Mouse (Mus musculus): Measurements from ENCODE around the gene Npy2r.

Gene Npy2r

DNA sequence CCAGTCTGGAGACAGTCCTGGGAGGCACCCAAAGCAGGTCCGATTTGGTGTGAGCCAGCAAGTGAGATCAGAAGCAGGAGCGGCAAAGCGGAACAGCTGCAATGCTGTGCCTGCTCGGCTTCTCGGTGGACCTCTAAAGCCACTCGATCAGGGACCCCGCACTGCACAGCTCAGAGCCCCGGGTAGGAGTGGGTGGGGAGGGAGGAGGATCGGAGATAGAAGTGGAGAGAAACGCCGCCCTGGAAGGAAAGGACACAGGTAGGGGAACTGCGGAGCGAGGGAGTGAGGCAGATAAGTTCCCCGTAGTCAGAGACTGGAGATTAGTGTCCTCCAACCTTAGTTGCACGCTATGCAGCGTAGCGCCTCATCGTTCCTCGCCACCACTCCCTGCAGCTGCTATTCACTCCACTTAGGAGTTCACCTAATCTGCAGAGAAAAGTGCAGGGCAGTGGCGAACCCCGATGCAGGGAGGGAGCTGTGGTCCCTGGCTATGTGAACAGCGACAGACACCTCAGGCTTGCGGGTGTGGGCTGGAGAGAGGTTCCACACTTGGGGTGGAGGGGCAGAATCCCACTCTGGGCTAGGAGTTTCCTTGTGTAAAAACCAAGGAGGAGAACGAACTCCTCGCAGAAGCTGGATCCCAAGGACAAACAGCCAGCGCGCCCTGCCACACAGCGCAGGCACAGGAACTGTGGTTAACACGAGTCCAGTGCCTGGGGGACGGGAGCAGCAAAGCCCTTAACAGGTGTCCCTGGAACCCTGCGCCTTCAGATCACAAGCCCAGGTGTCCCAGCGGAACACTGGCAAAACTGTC is at the start of gene Npy2r:
TSS of gene Npy2r (minus strand) at position 177 of the 814 bp plus-strand sequence.
- DNase-seq (ENCODE audit: low spot score), result peak; percentile 67

DNA sequence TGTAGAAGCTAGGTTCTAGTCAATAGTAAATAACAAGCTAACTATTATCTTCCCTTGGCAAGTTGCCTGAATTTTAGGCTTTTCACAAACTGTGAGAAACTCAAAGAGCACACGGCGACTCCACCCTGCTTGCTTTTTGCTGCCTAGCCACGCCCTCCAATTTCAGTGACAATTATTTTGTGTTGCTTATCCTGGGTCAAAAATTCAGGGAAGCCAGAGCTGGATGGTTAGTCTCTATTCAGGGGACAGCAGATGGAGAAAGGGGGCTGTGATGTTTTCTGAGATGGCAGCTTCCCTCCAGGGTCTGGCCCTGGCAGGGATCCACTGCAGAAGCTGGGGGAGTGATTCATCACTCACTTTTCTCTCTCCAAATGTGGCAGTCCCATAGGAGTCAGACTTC is 9.9 kb upstream of the Npy2r start:
- DNase-seq (ENCODE audit: low spot score), result no peak

GRCm38 (mm10) chr3:82556311-82556828 is 8.5 kb upstream of the Npy2r start:
- DNase-seq (ENCODE audit: low spot score), result no peak

DNA sequence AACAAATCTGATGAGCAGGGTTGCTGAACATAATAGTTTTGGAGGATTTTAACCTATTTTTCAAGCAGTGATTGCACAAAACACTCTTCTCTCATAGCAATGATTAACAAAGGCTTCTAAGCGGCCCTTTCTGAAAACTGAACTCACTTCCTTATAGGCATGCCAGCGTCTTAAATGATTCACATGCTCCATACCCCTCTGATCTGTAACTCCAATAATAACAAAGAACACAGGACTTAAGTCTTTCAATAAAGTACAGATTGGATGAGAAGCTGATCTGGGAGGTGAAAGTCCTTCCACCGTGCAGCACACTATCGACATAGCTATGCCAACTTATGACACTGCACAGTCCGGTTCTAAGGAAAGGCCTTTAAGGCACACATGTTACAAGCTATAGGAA is 2.0 kb upstream of the Npy2r start:
- no peak for DNase-seq (ENCODE audit: low spot score)

GRCm38 (mm10) chr3:82548753-82549152 is 869 bp upstream of the Npy2r start:
- DNase-seq (ENCODE audit: low spot score), result peak; percentile 45

DNA sequence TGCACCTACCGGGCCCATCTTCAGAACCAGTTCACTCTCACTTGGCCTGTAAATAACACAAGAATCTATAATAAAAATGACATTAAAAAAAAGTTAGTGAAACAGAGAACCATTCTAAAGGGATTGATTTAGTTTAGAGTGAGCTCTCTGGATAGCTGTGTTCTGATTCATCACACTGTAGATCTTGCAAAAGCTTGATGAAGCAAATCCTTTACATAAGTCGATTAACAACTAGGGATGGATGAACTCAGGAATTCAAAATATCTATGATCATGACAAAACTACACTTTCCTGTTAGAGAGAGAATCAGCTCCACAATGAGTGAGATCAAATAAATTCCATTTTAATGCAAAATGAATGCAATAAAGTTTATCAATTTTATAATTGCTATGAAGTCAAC is 6.4 kb downstream of the Npy2r start:
- DNase-seq (ENCODE audit: low spot score), result no peak

GRCm38 (mm10) chr3:82539951-82540350 is 7.9 kb downstream of the Npy2r start:
- DNase-seq (ENCODE audit: low spot score), result no peak

GRCm38 (mm10) chr3:82524792-82525191 is 23.1 kb downstream of the Npy2r start:
- no peak for DNase-seq (ENCODE audit: low spot score)

- no peak for DNase-seq (ENCODE audit: low spot score)
Measured at GRCm38 (mm10) chr3:82498006-82498405, 49.9 kb downstream of the Npy2r start.

Data from embryo, embryonic 10 days (tissue).